Mouse (Mus musculus) gastrocnemius, adult 2 months (tissue): ENCODE measurements around the gene Clec4b2. TPM values are rescaled to one million over a fixed set of nuclear protein-coding genes. Genes with fewer than 3 reads are reported as not detected.
"Not testable (repeated sequence)": the region's sequence is repeated elsewhere in the genome, so short reads cannot be mapped to it uniquely, and the experiment has no call there.

Source experiments
- DNase-seq: peaks from one replicate; pipeline ENCODE4 v3.0.0; 2022
- H3K27ac ChIP-seq: fragments of 200-600 bp; 2 replicates; pipeline ENCODE4 v1.8.1; 2022; ENCODE audit warnings: mild to moderate bottlenecking
- H3K4me3 ChIP-seq: fragments of 200-600 bp; 2 replicates; pipeline ENCODE4 v1.8.1; 2022; ENCODE audit warnings: mild to moderate bottlenecking, moderate library complexity
- CTCF ChIP-seq: fragments of 200-600 bp; IDR thresholded peaks from 2 replicates; pipeline ENCODE4 v1.8.1; 2022; ENCODE audit warnings: antibody characterized with exemption, mild to moderate bottlenecking, moderate library complexity
- intact Hi-C: fragments of 180-260 bp; cut with DNase I; formaldehyde crosslinking; loops from one replicate; pipeline ENCODE4 v1.15.1; 2025
- total RNA-seq, 2 experiments: library from RNA; stranded (reverse); gene quantifications; 2 replicates each; pipeline ENCODE4 v1.2.3; 2021

Clec4b2 gene
- total RNA-seq, 2 experiments from 2014 or later, result not detected

DNA sequence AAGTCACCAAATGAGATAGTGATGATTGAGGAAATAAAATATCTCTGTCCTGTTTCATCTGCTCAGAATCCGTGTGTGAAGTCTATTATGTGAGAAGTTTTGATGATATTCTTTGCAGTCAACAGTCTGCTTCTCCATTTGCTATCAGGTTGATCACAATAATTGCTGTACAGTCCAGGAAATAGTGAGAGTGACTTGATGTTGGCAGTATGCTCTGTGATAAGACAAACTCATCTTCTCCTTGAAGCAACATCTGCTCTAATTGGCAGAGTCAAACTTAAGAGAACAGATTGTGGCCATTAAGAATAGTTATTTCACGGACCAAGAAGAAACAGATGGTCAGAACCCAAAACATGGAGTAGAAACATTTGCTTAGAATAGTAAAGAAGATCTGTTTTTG lies 58.5 kb downstream of the Clec4b2 start:
- intact Hi-C loops, result no loop called here
- TF ChIP-seq CTCF, result no peak
- no peak for DNase-seq

GRCm38 (mm10) chr6:123237582-123237981 lies 64.9 kb downstream of the Clec4b2 start:
- intact Hi-C loops, result no loop called here
- Histone ChIP-seq H3K27ac (no peak overlapping the region), H3K4me3 (no peak overlapping the region)
- DNase-seq, result no peak
- no peak for TF ChIP-seq CTCF

More for the DNA sequence above, 58.5 kb downstream of the Clec4b2 start:
- Histone ChIP-seq H3K4me3 (no peak overlapping the region), H3K27ac (no peak overlapping the region)

DNA sequence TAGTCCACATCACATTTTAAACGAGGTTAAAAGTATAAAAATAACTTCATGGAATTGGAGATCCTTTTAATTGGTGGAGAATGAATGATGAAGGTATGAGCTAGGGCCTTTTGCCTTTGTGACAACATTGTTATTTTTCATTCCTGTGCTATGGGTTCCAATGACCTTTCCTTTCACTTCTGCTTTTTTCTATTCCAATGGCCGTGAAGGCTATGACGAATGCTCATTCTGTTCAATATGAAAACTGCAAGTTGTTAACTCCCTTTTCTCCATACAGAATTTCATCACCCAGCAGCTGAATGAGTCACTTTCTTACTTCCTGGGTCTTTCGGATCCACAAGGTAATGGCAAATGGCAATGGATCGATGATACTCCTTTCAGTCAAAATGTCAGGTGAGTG lies 71.5 kb downstream of the Clec4b2 start:
- Histone ChIP-seq H3K4me3 (no peak overlapping the region), H3K27ac (no peak overlapping the region)
- DNase-seq, result no peak
- intact Hi-C loops, result no loop called here
- TF ChIP-seq CTCF, result no peak

DNA sequence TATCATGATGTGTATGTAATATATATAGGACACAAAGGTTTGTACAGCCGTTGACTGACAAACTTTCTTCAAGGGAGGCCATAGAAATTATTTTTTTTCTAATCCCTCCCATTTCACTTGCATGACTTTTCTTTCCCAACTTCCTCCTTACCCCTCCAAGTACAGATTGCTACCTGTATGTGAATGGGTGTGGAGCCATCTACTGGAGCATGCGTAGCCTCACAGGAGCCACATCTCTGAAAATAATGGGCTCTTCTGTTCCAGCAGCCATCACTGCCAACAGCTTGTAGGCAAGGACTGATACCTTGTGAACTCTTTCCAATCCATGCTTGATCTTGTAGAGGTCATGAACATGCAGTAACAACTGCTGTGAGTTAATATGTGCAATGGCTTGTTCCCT lies 76.2 kb downstream of the Clec4b2 start:
- H3K27ac ChIP-seq, DNase-seq, H3K4me3 ChIP-seq, intact Hi-C loops: not testable (repeated sequence)

DNA sequence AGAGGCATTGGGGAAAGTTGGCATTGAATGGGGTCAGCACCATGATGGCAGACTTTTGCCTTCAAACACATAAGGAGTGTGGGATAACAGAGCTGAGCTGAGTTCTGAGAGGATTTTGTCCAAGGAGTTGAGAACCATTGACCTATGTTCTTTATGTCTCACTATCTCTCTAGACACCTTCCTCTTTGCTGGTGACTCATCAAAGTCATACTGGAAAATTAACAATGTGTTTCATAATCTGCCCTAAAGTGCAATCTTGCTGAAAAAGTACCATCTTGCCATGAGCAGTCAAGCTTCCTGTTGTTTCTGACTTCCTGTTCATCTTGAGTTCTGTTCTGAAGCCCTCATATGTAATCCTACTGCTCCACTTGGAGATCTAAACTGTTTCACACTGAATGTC lies 80.0 kb downstream of the Clec4b2 start:
- DNase-seq, result no peak
- intact Hi-C loops, result no loop called here
- no peak for TF ChIP-seq CTCF
- no peak overlapping the region for H3K27ac ChIP-seq
- H3K4me3 ChIP-seq, result no peak overlapping the region

Other genes with a start within 250 kb of the Clec4b2 start
- 1 to 10 TPM in 1 of 2 experiments, under 1 TPM in 1; 0.99 to 1.3 TPM for gene Clec4a3, start 220.4 kb upstream of the Clec4b2 start, total RNA-seq
- gene Clec4a4, start 182.5 kb upstream of the Clec4b2 start, total RNA-seq, result not detected
- under 1 TPM in 1 of 2 experiments, not detected in 1; 0.53 TPM for gene Clec4b1, start 122.9 kb upstream of the Clec4b2 start, total RNA-seq
- gene Clec4a2, start 66.5 kb upstream of the Clec4b2 start, total RNA-seq, result under 1 TPM; 0.36 to 0.95 TPM
- not detected for gene Clec4n, start 57.0 kb downstream of the Clec4b2 start, total RNA-seq
- not detected for gene Clec4d, start 89.2 kb downstream of the Clec4b2 start, total RNA-seq
- not detected for gene Clec4e, start 117.0 kb downstream of the Clec4b2 start, total RNA-seq
- gene Vmn2r19, start 135.4 kb downstream of the Clec4b2 start, total RNA-seq, result not detected
- not detected for gene Vmn2r20, start 245.2 kb downstream of the Clec4b2 start, total RNA-seq